Comparison of ENCODE assay signal across 8 mouse cellular contexts in the genomic region with DNA sequence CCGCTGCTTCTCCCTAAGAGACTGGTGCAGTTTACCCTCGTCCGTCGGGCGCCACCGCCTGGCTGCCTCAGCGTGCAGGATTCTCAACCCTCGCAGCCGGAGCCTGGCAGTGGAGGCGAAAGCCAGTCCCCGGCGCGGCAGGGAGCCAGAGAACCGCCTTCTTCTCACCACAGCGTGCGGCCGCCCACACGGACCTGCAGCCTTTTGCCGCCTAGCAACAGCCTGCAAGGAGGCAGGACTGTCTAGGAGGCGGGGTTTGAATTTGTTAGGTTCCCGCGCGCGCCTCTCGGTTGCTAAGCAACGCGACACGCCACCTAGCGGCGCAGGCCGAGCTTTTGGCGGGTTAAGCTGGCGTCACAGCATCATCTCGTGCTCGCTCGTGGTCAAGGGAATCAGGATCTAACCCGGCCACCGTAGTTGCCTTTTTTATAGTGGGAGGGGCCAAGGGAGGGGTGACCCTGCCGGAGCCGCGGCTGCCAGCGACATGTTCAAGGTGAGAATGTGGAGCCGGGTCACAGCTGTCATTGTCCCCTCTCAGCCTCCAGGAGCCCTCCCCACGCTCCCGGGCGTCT. TPM values are rescaled to one million over a fixed set of nuclear protein-coding genes. Genes with fewer than 3 reads are reported as not detected.
DNase-seq lines count a peak whose midpoint lies in the region; ATAC-seq and TF ChIP-seq lines count a peak whose summit lies in the region.

A gene (minus strand): TSS at position 108 of the 572 bp plus-strand sequence.
A gene (plus strand): TSS at position 448 of the 572 bp plus-strand sequence.

- no peaks in the 10 kb centered on the region for H3K9me3 ChIP-seq in embryonic facial prominence, embryonic 14.5 days (ENCODE audit: control insufficient read depth, low read length)
- H3K9me3 ChIP-seq in limb, embryonic 13.5 days, result no peaks in the 10 kb centered on the region
- H3K9me3 ChIP-seq in midbrain, embryonic 16.5 days (replicated peaks; ENCODE audit: control insufficient read depth, low read length, poor library complexity, severe bottlenecking), result no peaks in the 10 kb centered on the region

- WGBS in embryonic facial prominence, embryonic 14.5 days, result 20% methylated on average over 27 of the region's 46 CpGs
- 17% methylated on average over 46 of the region's 46 CpGs for WGBS in heart, adult 2 months
- WGBS in limb, embryonic 13.5 days, result 15% methylated on average over 46 of the region's 46 CpGs
- WGBS in midbrain, embryonic 16.5 days, result 15% methylated on average over 45 of the region's 46 CpGs

- ATAC-seq in embryonic facial prominence, embryonic 14.5 days (ENCODE audit: low read depth), result peak; percentile 99
- peak; percentile 99 for ATAC-seq in limb, embryonic 13.5 days (ENCODE audit: low FRiP score, low read depth)
- peak; percentile 99 for ATAC-seq in midbrain, embryonic 16.5 days

- no peaks in the 10 kb centered on the region for H3K4me1 ChIP-seq in embryonic facial prominence, embryonic 14.5 days (ENCODE audit: control insufficient read depth, insufficient read depth, low read length)
- H3K4me1 ChIP-seq in heart, adult 2 months (ENCODE audit: control insufficient read depth, insufficient read depth, low read length), result no peaks in the 10 kb centered on the region
- H3K4me1 ChIP-seq in limb, embryonic 13.5 days, result no peaks in the 10 kb centered on the region
- peaks cover 6% of the 10 kb centered on the region for H3K4me1 ChIP-seq in midbrain, embryonic 16.5 days (ENCODE audit: control insufficient read depth, insufficient read depth, low read length)

- H3K27ac ChIP-seq in embryonic facial prominence, embryonic 14.5 days (replicated peaks; ENCODE audit: low read depth, low read length), result peak within 1 kb of the TSS; percentile 58
- peak within 1 kb of the TSS; percentile 80 for H3K27ac ChIP-seq in heart, adult 2 months
- H3K27ac ChIP-seq in limb, embryonic 13.5 days, result peak within 1 kb of the TSS; percentile 28; the same call in 1 of the 2 replicates
- H3K27ac ChIP-seq in midbrain, embryonic 16.5 days (ENCODE audit: low read length), result peak within 1 kb of the TSS; percentile 72

- intact Hi-C loops in heart, adult 2 months (cut with DNase I), result loop anchor here (2.0 kb wide), 3 partner anchors 76 to 174 kb away; a partner anchor contains a TSS

- peak within 1 kb of the TSS; percentile 58 for H3K4me3 ChIP-seq in embryonic facial prominence, embryonic 14.5 days (ENCODE audit: low read depth, low read length)
- peak within 1 kb of the TSS; percentile 58 for H3K4me3 ChIP-seq in heart, adult 2 months
- peak within 1 kb of the TSS; percentile 57 for H3K4me3 ChIP-seq in limb, embryonic 13.5 days
- H3K4me3 ChIP-seq in midbrain, embryonic 16.5 days (ENCODE audit: low read depth, low read length), result peak within 1 kb of the TSS; percentile 57

- peaks cover 65% of the 10 kb centered on the region for H3K27me3 ChIP-seq in embryonic facial prominence, embryonic 14.5 days (replicated peaks; ENCODE audit: control insufficient read depth, insufficient read depth, low read length)
- H3K27me3 ChIP-seq in heart, adult 2 months (ENCODE audit: control insufficient read depth, insufficient read depth, low read length), result peaks cover 1% of the 10 kb centered on the region; the same call in 1 of the 2 replicates
- peaks cover 70% of the 10 kb centered on the region for H3K27me3 ChIP-seq in limb, embryonic 13.5 days
- H3K27me3 ChIP-seq in midbrain, embryonic 16.5 days (ENCODE audit: control insufficient read depth, insufficient read depth, low read depth, low read length), result peaks cover 35% of the 10 kb centered on the region

- peak; percentile 54; the same call in 1 of the 2 replicates for TF ChIP-seq EP300 in heart, adult 2 months (IDR thresholded peaks at IDR 0.05; ENCODE audit: insufficient read depth, low read depth, low read length)

- peak; percentile 80 for TF ChIP-seq CTCF in heart, adult 2 months (IDR thresholded peaks at IDR 0.05)

- no peaks in the 10 kb centered on the region for H3K79me2 ChIP-seq in heart, adult 2 months (replicated peaks; ENCODE audit: control insufficient read depth, insufficient read depth, low read length)

- no peaks in the 10 kb centered on the region for H3K36me3 ChIP-seq in embryonic facial prominence, embryonic 14.5 days (ENCODE audit: control insufficient read depth, insufficient read depth, low read length)
- H3K36me3 ChIP-seq in heart, adult 2 months (ENCODE audit: control insufficient read depth, insufficient read depth, low read length), result no peaks in the 10 kb centered on the region
- H3K36me3 ChIP-seq in limb, embryonic 13.5 days, result no peaks in the 10 kb centered on the region
- H3K36me3 ChIP-seq in midbrain, embryonic 16.5 days (ENCODE audit: control insufficient read depth, insufficient read depth, low read length), result no peaks in the 10 kb centered on the region

- peak within 1 kb of the TSS; percentile 52 for H3K4me2 ChIP-seq in embryonic facial prominence, embryonic 14.5 days (ENCODE audit: low read depth, low read length)
- H3K4me2 ChIP-seq in limb, embryonic 13.5 days (replicated peaks), result peak within 1 kb of the TSS; percentile 55
- peak within 1 kb of the TSS; percentile 51 for H3K4me2 ChIP-seq in midbrain, embryonic 16.5 days (ENCODE audit: low read length)

- peak within 1 kb of the TSS; percentile 61 for H3K9ac ChIP-seq in embryonic facial prominence, embryonic 14.5 days (ENCODE audit: low read depth, low read length)
- H3K9ac ChIP-seq in heart, adult 2 months (ENCODE audit: low read depth, low read length), result peak within 1 kb of the TSS; percentile 72
- H3K9ac ChIP-seq in limb, embryonic 13.5 days, result peak within 1 kb of the TSS; percentile 66
- H3K9ac ChIP-seq in midbrain, embryonic 16.5 days (ENCODE audit: low read depth, low read length), result peak within 1 kb of the TSS; percentile 71

- peak; percentile 63 for TF ChIP-seq POLR2A in heart, adult 2 months (IDR thresholded peaks at IDR 0.05; ENCODE audit: insufficient read depth, low read depth, low read length)

- DNase-seq in 3T3-L1 (ENCODE audit: low read depth, low spot score), result peak; percentile 96
- peak; percentile 86 to 91 for DNase-seq in adrenal gland, postnatal 4 days (ENCODE audit: low spot score in 2 of 2)
- peak; percentile 97 for DNase-seq in embryonic facial prominence, embryonic 14.5 days (ENCODE audit: low spot score)
- DNase-seq in heart, adult 2 months, result peak; percentile 96 to 97
- DNase-seq in kidney, adult 8-10 months, result peak; percentile 97 to 98
- peak; percentile 88 to 94 for DNase-seq in spleen, postnatal 10 days (ENCODE audit: low spot score in 2 of 2)

RNA-seq across cellular contexts. Expression of the first gene that starts in this region (rescaled TPM):
- not detected for total RNA-seq in adrenal gland, postnatal 4 days (2021)
- not detected in 2 replicates for polyA plus RNA-seq in embryonic facial prominence, embryonic 14.5 days (2014; fragmentation: Nextera tagmentation; extraction: Ambion mirVana)
- not detected for total RNA-seq in heart, adult 2 months (2021)
- polyA plus RNA-seq in heart, adult 2 months (2012; rRNA removed), result not detected in 2 replicates
- 0.10 and 0.13 TPM in 2 replicates for polyA plus RNA-seq in limb, embryonic 13.5 days (2015; fragmentation: Nextera tagmentation; extraction: Ambion mirVana)
- polyA plus RNA-seq in midbrain, embryonic 16.5 days (2015; fragmentation: Nextera tagmentation; extraction: Ambion mirVana), result 0.09 and 0.10 TPM in 2 replicates

RNA-seq across cellular contexts. Expression of the second gene that starts in this region (rescaled TPM):
- total RNA-seq in adrenal gland, postnatal 4 days (2021), result 10 to 100 TPM; 46.3 to 54.9 TPM
- 81.0 and 88.3 TPM in 2 replicates for polyA plus RNA-seq in embryonic facial prominence, embryonic 14.5 days (2014; fragmentation: Nextera tagmentation; extraction: Ambion mirVana)
- total RNA-seq in heart, adult 2 months (2021), result 100 to 1,000 TPM; 183 to 262 TPM
- polyA plus RNA-seq in heart, adult 2 months (2012; rRNA removed), result 69.0 and 121 TPM in 2 replicates
- 81.5 and 92.3 TPM in 2 replicates for polyA plus RNA-seq in limb, embryonic 13.5 days (2015; fragmentation: Nextera tagmentation; extraction: Ambion mirVana)
- polyA plus RNA-seq in midbrain, embryonic 16.5 days (2015; fragmentation: Nextera tagmentation; extraction: Ambion mirVana), result 121 and 122 TPM in 2 replicates

Comparison
In these comparisons a context has a peak if more than half of its experiments do, and no peak if none do; other contexts are left out.
1. Peak in every context shown above with its lines: DNase-seq, ATAC-seq, H3K4me3 ChIP-seq and H3K27ac ChIP-seq.
2. H3K27ac ChIP-seq: peak in every context shown above with its lines; median percentile 80 in heart, adult 2 months; 72 in midbrain, embryonic 16.5 days; 58 in embryonic facial prominence, embryonic 14.5 days; 28 in limb, embryonic 13.5 days.